Mouse (Mus musculus): ENCODE measurements around the gene Iqgap1. TPM values are rescaled to one million over a fixed set of nuclear protein-coding genes. Genes with fewer than 3 reads are reported as not detected.

Gene Iqgap1
- polyA plus RNA-seq, 2 experiments = 5.5 to 11.2 TPM

GRCm38 (mm10) chr7:80799307-80799706, 26.5 kb downstream of the Iqgap1 start:
- DNase-seq (ENCODE audit: low read depth in 3 of 3, low spot score in 3 of 3) = no peak
- TF ChIP-seq CTCF (IDR thresholded peaks at IDR 0.05; ENCODE audit: low read depth) = no peak
- no peak for TF ChIP-seq EP300 (IDR thresholded peaks at IDR 0.05; ENCODE audit: low read depth)
- WGBS (ENCODE audit: insufficient replicate concordance) = 71% methylated on average over 5 of the region's 5 CpGs

GRCm38 (mm10) chr7:80796805-80797567, 28.8 kb downstream of the Iqgap1 start:
- Histone ChIP-seq H3K27ac (no peak overlapping the region), H3K4me1 (replicated peaks; ENCODE audit: control insufficient read depth in 2 of 2, insufficient read depth in 2 of 2, low read length in 1 of 2) (peaks cover 0 to 4% of the 10 kb centered on the region in 2 experiments; a peak in 1 of 4 replicates), H3K4me2 (ENCODE audit: low read depth) (no peak overlapping the region), H3K27me3 (ENCODE audit: control insufficient read depth, insufficient read depth, low read length) (no peaks in the 10 kb centered on the region), H3K9ac (replicated peaks) (no peak overlapping the region), H3K4me3 (ENCODE audit: insufficient read depth in 1 of 2, low read depth in 2 of 2, low read length in 2 of 2) (no peak overlapping the region), H3K36me3 (replicated peaks; ENCODE audit: control insufficient read depth, insufficient read depth, low read depth) (no peaks in the 10 kb centered on the region; the same call in 1 of the 2 replicates), H3K9me3 (ENCODE audit: control insufficient read depth, low read length) (no peaks in the 10 kb centered on the region; the same call in 1 of the 2 replicates)
- DNase-seq (ENCODE audit: low read depth in 3 of 3, low spot score in 3 of 3) (no peak), ATAC-seq (ENCODE audit: insufficient read depth) (no peak)
- TF ChIP-seq EP300 (IDR thresholded peaks at IDR 0.05; ENCODE audit: low read depth) (no peak), CTCF (IDR thresholded peaks at IDR 0.05; ENCODE audit: low read depth) (no peak)
- 74% methylated on average over 15 of the region's 15 CpGs for WGBS (ENCODE audit: insufficient replicate concordance)

More at GRCm38 (mm10) chr7:80799307-80799706, 26.5 kb downstream of the Iqgap1 start:
- peaks cover 8% of the 10 kb centered on the region in 2 experiments for H3K4me1 ChIP-seq (replicated peaks; ENCODE audit: control insufficient read depth in 2 of 2, insufficient read depth in 2 of 2, low read length in 1 of 2)
- ATAC-seq (ENCODE audit: insufficient read depth) = no peak
- H3K27me3 ChIP-seq (ENCODE audit: control insufficient read depth, insufficient read depth, low read length) = no peaks in the 10 kb centered on the region
- no peak overlapping the region for H3K4me3 ChIP-seq (ENCODE audit: insufficient read depth in 1 of 2, low read depth in 2 of 2, low read length in 2 of 2)
- H3K36me3 ChIP-seq (replicated peaks; ENCODE audit: control insufficient read depth, insufficient read depth, low read depth) = no peaks in the 10 kb centered on the region; the same call in 1 of the 2 replicates
- H3K9me3 ChIP-seq (ENCODE audit: control insufficient read depth, low read length) = no peaks in the 10 kb centered on the region
- no peak overlapping the region for H3K4me2 ChIP-seq (ENCODE audit: low read depth)
- H3K9ac ChIP-seq (replicated peaks) = no peak overlapping the region
- H3K27ac ChIP-seq = no peak overlapping the region

GRCm38 (mm10) chr7:80796258-80796657, 29.5 kb downstream of the Iqgap1 start:
- Histone ChIP-seq H3K9me3 (ENCODE audit: control insufficient read depth, low read length) (no peaks in the 10 kb centered on the region; the same call in 1 of the 2 replicates), H3K36me3 (replicated peaks; ENCODE audit: control insufficient read depth, insufficient read depth, low read depth) (no peaks in the 10 kb centered on the region; the same call in 1 of the 2 replicates), H3K4me3 (ENCODE audit: insufficient read depth in 1 of 2, low read depth in 2 of 2, low read length in 2 of 2) (no peak overlapping the region), H3K4me1 (replicated peaks; ENCODE audit: control insufficient read depth in 2 of 2, insufficient read depth in 2 of 2, low read length in 1 of 2) (no peaks in the 10 kb centered on the region), H3K27me3 (ENCODE audit: control insufficient read depth, insufficient read depth, low read length) (no peaks in the 10 kb centered on the region), H3K4me2 (ENCODE audit: low read depth) (no peak overlapping the region), H3K27ac (no peak overlapping the region), H3K9ac (replicated peaks) (no peak overlapping the region)
- ATAC-seq (ENCODE audit: insufficient read depth) (no peak), DNase-seq (ENCODE audit: low read depth in 3 of 3, low spot score in 3 of 3) (no peak)
- WGBS (ENCODE audit: insufficient replicate concordance) = 77% methylated on average over 6 of the region's 6 CpGs
- TF ChIP-seq EP300 (IDR thresholded peaks at IDR 0.05; ENCODE audit: low read depth) (no peak), CTCF (IDR thresholded peaks at IDR 0.05; ENCODE audit: low read depth) (no peak)

DNA sequence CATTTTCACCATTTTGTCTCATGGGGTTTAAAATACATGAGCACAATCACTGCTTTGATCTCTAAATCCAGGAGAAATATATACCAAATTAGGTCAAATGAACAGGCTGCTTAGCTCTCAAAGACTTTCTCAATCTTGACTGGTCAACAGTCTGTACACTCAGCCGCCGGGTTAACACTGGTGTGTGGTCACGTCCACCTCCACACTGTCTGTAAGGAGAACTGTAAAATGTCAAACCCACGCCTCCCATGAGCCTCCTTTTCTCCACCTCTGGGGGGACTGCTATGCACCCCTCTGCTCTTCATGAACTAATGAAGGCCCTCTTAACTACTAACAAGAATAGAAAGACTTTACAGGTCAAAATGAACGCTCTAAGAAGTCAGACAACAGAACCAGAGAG, 36.2 kb downstream of the Iqgap1 start:
- DNase-seq (ENCODE audit: low read depth in 3 of 3, low spot score in 3 of 3) = no peak
- no peak overlapping the region for H3K27ac ChIP-seq

GRCm38 (mm10) chr7:80789061-80789460, 36.7 kb downstream of the Iqgap1 start:
- H3K4me3 ChIP-seq (ENCODE audit: insufficient read depth in 1 of 2, low read depth in 2 of 2, low read length in 2 of 2) = no peak overlapping the region
- H3K27ac ChIP-seq = no peak overlapping the region
- no peaks in the 10 kb centered on the region for H3K36me3 ChIP-seq (replicated peaks; ENCODE audit: control insufficient read depth, insufficient read depth, low read depth)
- no peak overlapping the region for H3K4me2 ChIP-seq (ENCODE audit: low read depth)
- H3K27me3 ChIP-seq (ENCODE audit: control insufficient read depth, insufficient read depth, low read length) = no peaks in the 10 kb centered on the region
- DNase-seq (ENCODE audit: low read depth in 3 of 3, low spot score in 3 of 3) (peak in 1 of 3 experiments; percentile 33), ATAC-seq (ENCODE audit: insufficient read depth) (no peak)
- peaks cover 3 to 8% of the 10 kb centered on the region in 2 experiments for H3K4me1 ChIP-seq (replicated peaks; ENCODE audit: control insufficient read depth in 2 of 2, insufficient read depth in 2 of 2, low read length in 1 of 2)
- H3K9me3 ChIP-seq (ENCODE audit: control insufficient read depth, low read length) = no peaks in the 10 kb centered on the region; the same call in 1 of the 2 replicates
- WGBS (ENCODE audit: insufficient replicate concordance) = 20% methylated on average over 1 of the region's 1 CpGs
- H3K9ac ChIP-seq (replicated peaks) = no peak overlapping the region
- TF ChIP-seq EP300 (IDR thresholded peaks at IDR 0.05; ENCODE audit: low read depth) (no peak), CTCF (IDR thresholded peaks at IDR 0.05; ENCODE audit: low read depth) (no peak)

More for the DNA sequence above, 36.2 kb downstream of the Iqgap1 start:
- 45% methylated on average over 5 of the region's 5 CpGs for WGBS (ENCODE audit: insufficient replicate concordance)
- no peak overlapping the region for H3K9ac ChIP-seq (replicated peaks)
- H3K4me3 ChIP-seq (ENCODE audit: insufficient read depth in 1 of 2, low read depth in 2 of 2, low read length in 2 of 2) = no peak overlapping the region
- H3K4me1 ChIP-seq (replicated peaks; ENCODE audit: control insufficient read depth in 2 of 2, insufficient read depth in 2 of 2, low read length in 1 of 2) = peaks cover 3 to 6% of the 10 kb centered on the region in 2 experiments
- no peak for ATAC-seq (ENCODE audit: insufficient read depth)
- no peaks in the 10 kb centered on the region for H3K36me3 ChIP-seq (replicated peaks; ENCODE audit: control insufficient read depth, insufficient read depth, low read depth)
- H3K9me3 ChIP-seq (ENCODE audit: control insufficient read depth, low read length) = no peaks in the 10 kb centered on the region; the same call in 1 of the 2 replicates
- H3K27me3 ChIP-seq (ENCODE audit: control insufficient read depth, insufficient read depth, low read length) = no peaks in the 10 kb centered on the region
- TF ChIP-seq EP300 (IDR thresholded peaks at IDR 0.05; ENCODE audit: low read depth) (no peak), CTCF (IDR thresholded peaks at IDR 0.05; ENCODE audit: low read depth) (no peak)
- H3K4me2 ChIP-seq (ENCODE audit: low read depth) = no peak overlapping the region

Data from liver, embryonic 14.5 days (tissue).